Mouse (Mus musculus) C2C12 (cell line): ENCODE measurements at regions not wholly inside any gene's neighbourhood (a gene's known extent, or its start where the extent isn't known, plus 50 kb on each side); places are given as distances from the start of the nearest gene placed in this dataset.

Experiments
- H3K27me3 ChIP-seq: one replicate; pipeline ENCODE4 v1.6.1; 2011; ENCODE audit not compliant: control insufficient read depth, insufficient read depth, insufficient read length
- H3K36me3 ChIP-seq: one replicate; pipeline ENCODE4 v1.6.1; 2011; ENCODE audit not compliant: control insufficient read depth, insufficient read depth
- H3K4me3 ChIP-seq: one replicate; pipeline ENCODE4 v1.5.1; 2011; ENCODE audit warnings: mild to moderate bottlenecking, control low read depth; ENCODE audit not compliant: poor library complexity, insufficient read depth, severe bottlenecking
- H3K79me2 ChIP-seq: one replicate; pipeline ENCODE4 v1.6.1; 2011; ENCODE audit not compliant: control insufficient read depth, insufficient read depth
- H3K79me3 ChIP-seq: one replicate; pipeline ENCODE4 v1.6.1; 2011; ENCODE audit warnings: low read depth, control low read depth
- H3ac ChIP-seq: one replicate; pipeline ENCODE3; 2011; ENCODE audit warnings: low read depth; ENCODE audit not compliant: control insufficient read depth, insufficient read length
- CEBPB ChIP-seq: IDR thresholded peaks from one replicate; pipeline ENCODE4 v1.6.1; 2011; ENCODE audit warnings: low read depth, mild to moderate bottlenecking, control low read depth, moderate library complexity
- CTCF ChIP-seq: IDR thresholded peaks from one replicate; pipeline ENCODE4 v1.5.1; 2011; ENCODE audit not compliant: control insufficient read depth, insufficient read depth, insufficient read length
- FOSL1 ChIP-seq: IDR thresholded peaks from one replicate; pipeline ENCODE4 v1.8.0; 2011; ENCODE audit warnings: mild to moderate bottlenecking, low read length; ENCODE audit not compliant: poor library complexity, insufficient read depth, severe bottlenecking
- MAX ChIP-seq: IDR thresholded peaks from one replicate; pipeline ENCODE4 v1.6.1; 2011; ENCODE audit warnings: mild to moderate bottlenecking, control low read depth
- MYOD1 ChIP-seq: IDR thresholded peaks from one replicate; pipeline ENCODE4 v1.6.1; 2011; ENCODE audit warnings: low read depth; ENCODE audit not compliant: control insufficient read depth, insufficient read length
- MYOG ChIP-seq: IDR thresholded peaks from one replicate; pipeline ENCODE4 v1.6.1; 2011; ENCODE audit not compliant: control insufficient read depth, insufficient read length; ENCODE audit errors: extremely low read depth
- USF1 ChIP-seq: IDR thresholded peaks from one replicate; pipeline ENCODE4 v1.6.1; 2011; ENCODE audit warnings: low read depth, mild to moderate bottlenecking, control low read depth, moderate library complexity

DNA sequence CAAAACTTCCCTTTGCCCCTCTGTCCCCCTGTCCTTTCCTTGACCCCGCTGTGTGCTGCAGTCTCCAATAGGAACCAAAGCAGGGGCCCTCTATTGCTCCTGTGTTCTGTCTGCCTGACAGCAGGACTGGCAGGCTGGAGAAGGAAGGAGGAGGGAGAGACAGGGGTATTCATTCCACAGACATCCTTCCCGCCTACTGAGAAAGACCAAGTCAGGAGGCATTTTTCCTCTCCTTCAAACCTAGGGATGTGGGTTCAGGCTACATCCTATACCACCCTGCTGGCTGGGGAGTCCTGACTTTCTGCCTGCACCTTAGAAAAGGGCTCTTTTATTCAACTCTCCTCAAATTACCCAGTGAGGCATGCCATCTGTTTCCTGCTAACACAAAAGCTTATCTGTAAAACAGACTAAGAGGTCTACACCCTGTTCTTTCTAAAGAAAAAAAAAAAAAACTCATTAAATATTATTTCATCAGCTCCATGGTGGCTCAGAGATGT, 270.9 kb upstream of the Gpc5 start:
- Histone ChIP-seq H3K79me3 (no peaks in the 10 kb centered on the region), H3K79me2 (no peaks in the 10 kb centered on the region), H3ac (no peak overlapping the region), H3K36me3 (no peaks in the 10 kb centered on the region), H3K4me3 (no peak overlapping the region), H3K27me3 (no peaks in the 10 kb centered on the region)
- TF ChIP-seq CTCF, result no peak
- no peak for TF ChIP-seq FOSL1
- TF ChIP-seq MYOG, result no peak
- TF ChIP-seq MAX, result no peak
- TF ChIP-seq MYOD1, result no peak
- no peak for TF ChIP-seq CEBPB
- no peak for TF ChIP-seq USF1

DNA sequence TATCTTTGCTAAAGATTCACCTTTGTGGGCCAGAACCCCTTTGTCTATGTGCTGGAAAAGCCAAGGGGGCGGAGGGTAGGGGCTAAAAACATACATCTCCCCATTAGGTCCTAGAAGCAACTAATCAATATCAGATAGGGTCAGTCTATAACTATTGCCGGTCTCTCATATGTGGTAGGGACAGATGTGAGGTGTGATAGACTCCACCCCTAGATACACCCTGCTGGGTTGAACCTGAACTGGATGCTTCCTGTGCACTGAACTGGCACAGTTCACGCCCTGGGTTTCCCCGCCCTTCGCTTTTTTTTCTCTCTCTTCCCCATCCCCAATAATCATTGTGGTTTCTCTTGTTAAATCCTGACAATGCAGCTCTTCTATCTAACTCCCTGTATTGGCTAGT, 270.3 kb upstream of the Gpc5 start:
- no peak overlapping the region for H3K4me3 ChIP-seq

DNA sequence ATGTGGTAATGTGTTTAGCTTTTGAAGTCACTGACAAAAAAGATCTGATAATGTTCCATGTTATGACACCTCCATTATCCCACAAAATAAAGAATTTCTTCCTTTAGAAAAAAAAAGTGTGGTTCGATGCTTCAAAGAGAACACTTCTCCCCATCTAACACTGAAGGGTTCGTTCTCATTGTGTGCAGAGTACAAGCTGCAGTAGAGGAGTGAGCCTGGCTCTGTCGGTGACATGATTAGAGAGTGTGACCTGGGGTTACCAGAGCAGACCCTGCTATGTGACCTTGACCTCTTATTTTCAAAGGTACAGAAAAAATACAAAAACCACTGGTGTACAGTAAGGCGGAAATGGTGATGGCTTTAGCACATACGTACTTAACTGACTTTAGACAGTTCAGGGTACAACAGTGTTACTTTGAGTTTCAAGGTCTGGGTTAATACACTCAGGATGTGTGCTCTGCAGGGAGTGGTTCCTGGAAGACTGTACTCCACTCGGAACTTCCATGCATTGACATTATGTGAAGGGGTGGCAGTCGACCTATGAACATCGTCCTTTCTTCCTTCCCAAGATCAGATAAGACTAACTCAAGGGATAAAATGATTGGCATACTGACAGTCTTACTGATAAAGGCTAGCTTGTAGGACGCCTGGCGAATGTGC, 265.2 kb upstream of the Gpc5 start:
- Histone ChIP-seq H3ac (no peak overlapping the region), H3K27me3 (no peaks in the 10 kb centered on the region), H3K4me3 (no peak overlapping the region), H3K36me3 (no peaks in the 10 kb centered on the region), H3K79me3 (no peaks in the 10 kb centered on the region), H3K79me2 (no peaks in the 10 kb centered on the region)
- TF ChIP-seq MYOG (no peak), CTCF (no peak), USF1 (no peak), FOSL1 (no peak), CEBPB (no peak), MAX (no peak), MYOD1 (no peak)

More for the DNA sequence above, 270.3 kb upstream of the Gpc5 start:
- H3K36me3 ChIP-seq, result no peaks in the 10 kb centered on the region
- H3K27me3 ChIP-seq, result no peaks in the 10 kb centered on the region
- TF ChIP-seq CEBPB (no peak), FOSL1 (no peak), CTCF (no peak), MYOG (no peak), MAX (no peak), USF1 (no peak), MYOD1 (no peak)
- no peaks in the 10 kb centered on the region for H3K79me3 ChIP-seq
- no peaks in the 10 kb centered on the region for H3K79me2 ChIP-seq
- no peak overlapping the region for H3ac ChIP-seq

- Histone ChIP-seq H3K79me3 (no peaks in the 10 kb centered on the region), H3K36me3 (no peaks in the 10 kb centered on the region), H3K79me2 (no peaks in the 10 kb centered on the region), H3ac (no peak overlapping the region), H3K27me3 (no peaks in the 10 kb centered on the region), H3K4me3 (no peak overlapping the region)
- TF ChIP-seq USF1, result no peak
- TF ChIP-seq MYOD1, result no peak
- no peak for TF ChIP-seq MAX
- TF ChIP-seq CEBPB, result no peak
- no peak for TF ChIP-seq CTCF
- no peak for TF ChIP-seq MYOG
- TF ChIP-seq FOSL1, result no peak
Observed at GRCm38 (mm10) chr14:114829310-114829709, 262.7 kb upstream of the Gpc5 start.

GRCm38 (mm10) chr14:114832987-114833386, 259.0 kb upstream of the Gpc5 start:
- no peak overlapping the region for H3ac ChIP-seq
- H3K79me2 ChIP-seq, result no peaks in the 10 kb centered on the region
- no peaks in the 10 kb centered on the region for H3K36me3 ChIP-seq
- H3K27me3 ChIP-seq, result no peaks in the 10 kb centered on the region
- TF ChIP-seq CTCF (no peak), MAX (no peak), MYOG (no peak), USF1 (no peak), FOSL1 (no peak), MYOD1 (no peak), CEBPB (no peak)
- no peaks in the 10 kb centered on the region for H3K79me3 ChIP-seq
- no peak overlapping the region for H3K4me3 ChIP-seq
